8 mouse cellular contexts compared by ENCODE assay signal in the genomic region with DNA sequence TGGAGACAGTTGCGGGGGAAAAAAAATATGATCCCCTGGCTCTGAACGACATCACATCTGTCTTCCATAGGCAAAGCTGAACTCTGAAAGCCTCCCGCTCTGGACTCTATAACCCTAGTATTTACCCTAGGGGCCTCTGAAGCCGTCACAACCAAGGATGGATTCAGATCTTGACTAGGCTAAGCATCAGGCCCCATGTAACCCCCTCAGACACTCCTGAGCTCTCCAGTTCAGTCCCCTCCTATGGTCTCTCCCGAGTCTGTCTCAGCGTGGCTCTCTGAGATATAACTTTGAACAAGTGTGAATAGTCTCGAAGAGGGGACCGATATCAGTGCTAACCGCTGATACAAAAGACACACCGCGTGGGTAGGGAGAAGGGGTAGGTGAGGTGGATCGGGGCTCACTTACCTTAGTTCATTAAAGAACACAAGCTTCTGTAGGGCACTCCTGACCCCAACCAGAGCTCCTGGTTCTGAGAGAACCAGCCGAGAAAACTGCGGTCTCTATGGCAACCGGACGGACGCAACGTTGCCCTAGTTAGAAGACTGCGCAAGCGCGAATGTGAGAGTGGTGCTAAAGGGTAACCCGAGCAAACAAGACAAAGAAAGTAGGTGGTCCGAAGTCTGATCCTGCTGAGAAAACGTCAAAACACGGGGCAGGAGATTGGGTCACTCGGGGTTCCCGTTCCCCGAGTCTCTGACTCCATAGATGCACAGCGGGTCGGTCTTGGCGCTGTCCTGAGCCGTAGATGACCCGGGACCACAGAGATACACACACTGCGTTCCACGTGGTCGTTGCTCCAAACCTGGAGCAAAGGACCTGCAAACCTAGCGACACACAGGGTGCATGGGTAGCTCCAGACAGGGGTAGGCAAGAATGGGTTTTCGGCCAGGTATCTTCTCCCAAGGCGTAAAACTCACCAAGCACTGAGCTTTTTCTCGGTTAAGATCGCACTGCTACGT. TPM values are rescaled to one million over a fixed set of nuclear protein-coding genes. Genes with fewer than 3 reads are reported as not detected.
A peak's percentile ranks its signal among the peaks of the same experiment; 100 is the strongest.
DNase-seq lines count a peak whose midpoint lies in the region; ATAC-seq and TF ChIP-seq lines count a peak whose summit lies in the region.

No protein-coding gene starts in this region.

- ATAC-seq in liver, embryonic 12.5 days = 0 out of 2 replicates have a peak, but pooled peaks have one; percentile 51

- peaks cover 23% of the 10 kb centered on the region for H3K27me3 ChIP-seq in liver, embryonic 12.5 days (replicated peaks)
- H3K27me3 ChIP-seq in testis, adult 2 months (ENCODE audit: control insufficient read depth, insufficient read depth, low read length) = no peaks in the 10 kb centered on the region

- no peaks in the 10 kb centered on the region for H3K36me3 ChIP-seq in liver, embryonic 12.5 days
- H3K36me3 ChIP-seq in testis, adult 2 months (ENCODE audit: control insufficient read depth, insufficient read depth, low read length) = no peaks in the 10 kb centered on the region

- H3K4me3 ChIP-seq in embryonic fibroblast, embryonic 13.5 days (ENCODE audit: insufficient read depth, low read length) = peak overlapping the region; percentile 53
- H3K4me3 ChIP-seq in liver, embryonic 12.5 days = peak overlapping the region; percentile 44
- H3K4me3 ChIP-seq in testis, adult 2 months (ENCODE audit: control insufficient read depth, low read depth, low read length) = peak overlapping the region; percentile 79

- intact Hi-C loops in heart, postnatal 14 days (cut with DNase I) = no loop called here

- no peaks in the 10 kb centered on the region; the same call in 1 of the 2 replicates for H3K4me1 ChIP-seq in embryonic fibroblast, embryonic 13.5 days (ENCODE audit: control insufficient read depth, insufficient read depth, low read length)
- H3K4me1 ChIP-seq in liver, embryonic 12.5 days = 0 out of 2 replicates have a peak, but pooled peaks cover 7% of the 10 kb centered on the region
- H3K4me1 ChIP-seq in testis, adult 2 months (ENCODE audit: control insufficient read depth, insufficient read depth, low read length) = peaks cover 2% of the 10 kb centered on the region

- no peak for TF ChIP-seq POLR2A in embryonic fibroblast, embryonic 13.5 days (IDR thresholded peaks at IDR 0.05; ENCODE audit: low read depth, low read length)
- peak; percentile 82 for TF ChIP-seq POLR2A in testis, adult 2 months (IDR thresholded peaks at IDR 0.05; ENCODE audit: control insufficient read depth, low read depth, low read length)

- 13% methylated on average over 42 of the region's 42 CpGs for WGBS in liver, embryonic 12.5 days (ENCODE audit: insufficient replicate concordance)

- no peaks in the 10 kb centered on the region for H3K9me3 ChIP-seq in liver, embryonic 12.5 days (replicated peaks)

- peak overlapping the region; percentile 63 for H3K4me2 ChIP-seq in liver, embryonic 12.5 days

- TF ChIP-seq CTCF in embryonic fibroblast, embryonic 13.5 days (IDR thresholded peaks at IDR 0.05; ENCODE audit: borderline replicate concordance, insufficient read depth, low read length) = no peak
- TF ChIP-seq CTCF in testis, adult 2 months (IDR thresholded peaks at IDR 0.05; ENCODE audit: control insufficient read depth, insufficient read depth, insufficient replicate concordance, low read depth, low read length) = no peak

- H3K27ac ChIP-seq in embryonic fibroblast, embryonic 13.5 days (ENCODE audit: insufficient read depth, low read length) = no peak overlapping the region
- no peak overlapping the region for H3K27ac ChIP-seq in liver, embryonic 12.5 days
- H3K27ac ChIP-seq in testis, adult 2 months (ENCODE audit: control insufficient read depth, insufficient read depth, low read depth, low read length) = peak overlapping the region; percentile 83

- DNase-seq in B cell, adult 2 months = peak; percentile 56 to 57
- peak; percentile 47 to 50 for DNase-seq in adrenal gland, postnatal 4 days (ENCODE audit: low spot score in 2 of 2)
- peak; percentile 43 to 63 for DNase-seq in heart, postnatal 14 days
- DNase-seq in kidney, postnatal 36 days = peak; percentile 81 to 84
- DNase-seq in natural killer cell, adult 2 months (ENCODE audit: low spot score in 2 of 2) = peak; percentile 28 to 37

- H3K9ac ChIP-seq in liver, embryonic 12.5 days = peak overlapping the region; percentile 25

RNA-seq across cellular contexts. Expression of gene Tekt1, which starts 0.6 kb away (rescaled TPM):
- total RNA-seq in adrenal gland, postnatal 4 days (2021) = under 1 TPM; 0.51 to 0.62 TPM
- not detected in 2 replicates for polyA plus RNA-seq in embryonic fibroblast, embryonic 13.5 days (2011; ENCODE audit: insufficient read length, low read depth, missing spikeins)
- total RNA-seq in heart, postnatal 14 days (2021) = under 1 TPM in 1 of 2 experiments, not detected in 1; 0.26 TPM
- polyA plus RNA-seq in liver, embryonic 12.5 days (2016; fragmentation: Nextera tagmentation; extraction: Ambion mirVana) = 0.08 and 0.12 TPM in 2 replicates
- polyA plus RNA-seq in testis, adult 2 months (2012; rRNA removed) = 184 and 205 TPM in 2 replicates

RNA-seq across cellular contexts. Expression of gene Fbxo39, which starts 47.4 kb away (rescaled TPM):
- not detected for total RNA-seq in adrenal gland, postnatal 4 days (2021)
- not detected in 2 replicates for polyA plus RNA-seq in embryonic fibroblast, embryonic 13.5 days (2011; ENCODE audit: insufficient read length, low read depth, missing spikeins)
- not detected for total RNA-seq in heart, postnatal 14 days (2021)
- polyA plus RNA-seq in liver, embryonic 12.5 days (2016; fragmentation: Nextera tagmentation; extraction: Ambion mirVana) = not detected in 2 replicates
- polyA plus RNA-seq in testis, adult 2 months (2012; rRNA removed) = 108 and 112 TPM in 2 replicates

RNA-seq across cellular contexts. Expression of gene Smtnl2, which starts 49.8 kb away (rescaled TPM):
- 10 to 100 TPM; 11.4 to 24.2 TPM for total RNA-seq in adrenal gland, postnatal 4 days (2021)
- polyA plus RNA-seq in embryonic fibroblast, embryonic 13.5 days (2011; ENCODE audit: insufficient read length, low read depth, missing spikeins) = 0.28 TPM in 1 of 2 replicates, not detected in the other
- total RNA-seq in heart, postnatal 14 days (2021) = 10 to 100 TPM; 27.1 to 30.5 TPM
- polyA plus RNA-seq in liver, embryonic 12.5 days (2016; fragmentation: Nextera tagmentation; extraction: Ambion mirVana) = 11.3 and 12.5 TPM in 2 replicates
- 2.1 and 2.5 TPM in 2 replicates for polyA plus RNA-seq in testis, adult 2 months (2012; rRNA removed)

Comparison
In these comparisons a context has a peak if more than half of its experiments do, and no peak if none do; other contexts are left out.
1. DNase-seq: peak in every context shown above with its lines; median percentile 82 in kidney, postnatal 36 days; 56 in B cell, adult 2 months; 53 in heart, postnatal 14 days; 48 in adrenal gland, postnatal 4 days; 32 in natural killer cell, adult 2 months.
2. RNA of gene Tekt1, which starts 0.6 kb away (polyA plus RNA-seq): 184 to 205 TPM in testis, adult 2 months; not detected in embryonic fibroblast, embryonic 13.5 days and 0.08 to 0.12 TPM in liver, embryonic 12.5 days; every median in the first group is over 100 times any median in the second.
3. RNA of gene Fbxo39, which starts 47.4 kb away (polyA plus RNA-seq): 108 to 112 TPM in testis, adult 2 months; not detected in embryonic fibroblast, embryonic 13.5 days and not detected in liver, embryonic 12.5 days; every median in the first group is over 10 times any median in the second.
4. Peak in every context shown above with its lines, with median percentiles within 50 percentile points of each other: H3K4me3 ChIP-seq.